Mouse (Mus musculus) lung, postnatal 0 days (tissue): ENCODE data around the gene Tor1b.

Experiments
- CTCF ChIP-seq: IDR thresholded peaks from 2 replicates; pipeline ENCODE4 v1.5.1; 2016; ENCODE audit warnings: antibody characterized with exemption, mild to moderate bottlenecking
- EP300 ChIP-seq: IDR thresholded peaks from 2 replicates; pipeline ENCODE4 v1.6.1; 2016; ENCODE audit warnings: antibody characterized with exemption, mild to moderate bottlenecking, control low read depth

GRCm38 (mm10) chr2:30927844-30928628, 24.7 kb upstream of the Tor1b start:
- TF ChIP-seq CTCF (peak; percentile 94), EP300 (no peak)
